Comparison of ENCODE assay signal across 14 mouse cellular contexts in genomic region chr4:151105886-151106285, GRCm38 (mm10). TPM values are rescaled to one million over a fixed set of nuclear protein-coding genes. Genes with fewer than 3 reads are reported as not detected.
DNase-seq lines count a peak whose midpoint lies in the region; ATAC-seq and TF ChIP-seq lines count a peak whose summit lies in the region.
"Had no signal": no experiment of that assay in that cellular context is flagged by ENCODE, and none has a peak within 500 bp of the region (broad histone marks: within the 10 kb centered on the region; RNA-seq: fewer than 3 reads in every experiment).

No protein-coding gene starts in this region.

- H3K4me1 ChIP-seq in hindbrain, embryonic 10.5 days (replicated peaks): peaks cover 44% of the 10 kb centered on the region
- H3K4me1 ChIP-seq in hindbrain, embryonic 11.5 days (replicated peaks; ENCODE audit: control insufficient read depth, insufficient read depth, low read length): no peaks in the 10 kb centered on the region; the same call in none of the 2 replicates
- H3K4me1 ChIP-seq in midbrain, embryonic 10.5 days: peaks cover 41% of the 10 kb centered on the region
- peaks cover 26% of the 10 kb centered on the region for H3K4me1 ChIP-seq in olfactory bulb, adult 2 months (ENCODE audit: control insufficient read depth, insufficient read depth, low read length)

- ATAC-seq in hindbrain, embryonic 11.5 days (ENCODE audit: low FRiP score): no peak

- no peak overlapping the region for H3K4me2 ChIP-seq in hindbrain, embryonic 11.5 days (replicated peaks; ENCODE audit: low read depth, low read length)
- H3K4me2 ChIP-seq: liver, embryonic 11.5 days had no signal

- no peak for TF ChIP-seq CTCF in olfactory bulb, adult 2 months (IDR thresholded peaks at IDR 0.05; ENCODE audit: insufficient read depth, low read depth, low read length)

- DNase-seq in cerebellum, postnatal 14 days: peak; percentile 46 to 51
- DNase-seq in cerebellum, adult 11-12 months: no peak
- DNase-seq in hindbrain, embryonic 10.5 days (ENCODE audit: low spot score): no peak
- no peak for DNase-seq in hindbrain, embryonic 11.5 days (ENCODE audit: low spot score)
- DNase-seq in midbrain, embryonic 10.5 days (ENCODE audit: low spot score): no peak
- no peak for DNase-seq in right cerebral cortex, postnatal 4 days
- no peak for DNase-seq in frontal cortex, postnatal 25 days (ENCODE audit: low spot score in 2 of 2)
- DNase-seq: adrenal gland, postnatal 36 days; gastrocnemius, postnatal 36 days; kidney, adult 11 months; lung, postnatal 14 days; thymus, adult 2 months had no signal

- H3K4me3 ChIP-seq in hindbrain, embryonic 10.5 days: 0 out of 2 replicates have a peak overlapping the region, but pooled peaks have one; percentile 94
- no peak overlapping the region for H3K4me3 ChIP-seq in hindbrain, embryonic 11.5 days (ENCODE audit: low read depth, low read length)
- peak overlapping the region; percentile 87 for H3K4me3 ChIP-seq in midbrain, embryonic 10.5 days
- peak overlapping the region; percentile 38; the same call in 1 of the 2 replicates for H3K4me3 ChIP-seq in olfactory bulb, adult 2 months (ENCODE audit: insufficient read depth, low read depth, low read length)

- H3K36me3 ChIP-seq in hindbrain, embryonic 10.5 days: peaks cover 24% of the 10 kb centered on the region
- no peaks in the 10 kb centered on the region for H3K36me3 ChIP-seq in hindbrain, embryonic 11.5 days (ENCODE audit: control insufficient read depth, insufficient read depth, low read length)
- H3K36me3 ChIP-seq in midbrain, embryonic 10.5 days: peaks cover 31% of the 10 kb centered on the region

- H3K27ac ChIP-seq in hindbrain, embryonic 10.5 days: no peak overlapping the region
- H3K27ac ChIP-seq in hindbrain, embryonic 11.5 days (ENCODE audit: low read depth, low read length): no peak overlapping the region
- H3K27ac ChIP-seq in midbrain, embryonic 10.5 days (replicated peaks): no peak overlapping the region
- no peak overlapping the region for H3K27ac ChIP-seq in olfactory bulb, adult 2 months (ENCODE audit: insufficient read depth, low read depth, low read length)

- peaks cover 29% of the 10 kb centered on the region for H3K27me3 ChIP-seq in hindbrain, embryonic 10.5 days (ENCODE audit: insufficient read depth, poor library complexity, severe bottlenecking)
- H3K27me3 ChIP-seq in hindbrain, embryonic 11.5 days (ENCODE audit: control insufficient read depth, insufficient read depth, low read length): peaks cover 3% of the 10 kb centered on the region
- H3K27me3 ChIP-seq in midbrain, embryonic 10.5 days (ENCODE audit: low read depth, poor library complexity, severe bottlenecking): peaks cover 31% of the 10 kb centered on the region

- H3K9ac ChIP-seq in hindbrain, embryonic 11.5 days (ENCODE audit: low read depth, low read length): no peak overlapping the region

- WGBS in hindbrain, embryonic 10.5 days: 88% methylated on average over 6 of the region's 6 CpGs
- 89% methylated on average over 6 of the region's 6 CpGs for WGBS in hindbrain, embryonic 11.5 days
- WGBS in midbrain, embryonic 10.5 days: 88% methylated on average over 6 of the region's 6 CpGs
- 14% methylated on average over 6 of the region's 6 CpGs for WGBS in olfactory bulb, adult 2 months

- TF ChIP-seq POLR2A in olfactory bulb, adult 2 months (IDR thresholded peaks at IDR 0.05; ENCODE audit: insufficient read depth, low read depth, low read length): no peak

- H3K9me3 ChIP-seq in hindbrain, embryonic 10.5 days: 0 out of 2 replicates have a peak, but pooled peaks cover 9% of the 10 kb centered on the region
- no peaks in the 10 kb centered on the region for H3K9me3 ChIP-seq in hindbrain, embryonic 11.5 days (ENCODE audit: control insufficient read depth, low read length)
- H3K9me3 ChIP-seq in midbrain, embryonic 10.5 days (replicated peaks): peaks cover 2% of the 10 kb centered on the region; the same call in 1 of the 2 replicates

RNA-seq across cellular contexts. Expression of gene Gm13090, which starts 16.5 kb away (rescaled TPM):
- not detected in 2 replicates for polyA plus RNA-seq in hindbrain, embryonic 10.5 days (2016; fragmentation: Nextera tagmentation; extraction: Ambion mirVana)
- polyA plus RNA-seq in hindbrain, embryonic 11.5 days (2014; fragmentation: Nextera tagmentation; extraction: Ambion mirVana): 0.21 and 0.56 TPM in 2 replicates
- polyA plus RNA-seq in midbrain, embryonic 10.5 days (2016; fragmentation: Nextera tagmentation; extraction: Ambion mirVana): not detected in 2 replicates
- polyA plus RNA-seq in olfactory bulb, adult 2 months (2012; ENCODE audit: insufficient read depth, insufficient read length, low replicate concordance, missing spikeins): not detected in 2 replicates
- polyA plus RNA-seq: liver, embryonic 11.5 days; thymus, adult 2 months had no signal

RNA-seq across cellular contexts. Expression of gene Vamp3, which starts 48.1 kb away (rescaled TPM):
- polyA plus RNA-seq in hindbrain, embryonic 10.5 days (2016; fragmentation: Nextera tagmentation; extraction: Ambion mirVana): 105 and 123 TPM in 2 replicates
- polyA plus RNA-seq in hindbrain, embryonic 11.5 days (2014; fragmentation: Nextera tagmentation; extraction: Ambion mirVana): 80.7 and 103 TPM in 2 replicates
- 122 and 131 TPM in 2 replicates for polyA plus RNA-seq in midbrain, embryonic 10.5 days (2016; fragmentation: Nextera tagmentation; extraction: Ambion mirVana)
- not detected in 2 replicates for polyA plus RNA-seq in olfactory bulb, adult 2 months (2012; ENCODE audit: insufficient read depth, insufficient read length, low replicate concordance, missing spikeins)

Comparison
In these comparisons a context has a peak if more than half of its experiments do, and no peak if none do; other contexts are left out.
1. DNase-seq: peak in cerebellum, postnatal 14 days (2 of 2); none in cerebellum, adult 11-12 months (single experiment), hindbrain, embryonic 10.5 days (single experiment), hindbrain, embryonic 11.5 days (single experiment), midbrain, embryonic 10.5 days (single experiment), right cerebral cortex, postnatal 4 days (single experiment) and frontal cortex, postnatal 25 days (0 of 2).